Mouse (Mus musculus) bone marrow, adult 2 months (tissue): Measurements from ENCODE around the gene Esrp2.

Experiments used
- CTCF ChIP-seq: fragments of 200-500 bp; IDR thresholded peaks from 2 replicates; pipeline ENCODE4 v1.5.1; 2011; ENCODE audit warnings: low read length, control low read depth; ENCODE audit not compliant: control insufficient read depth, insufficient read depth
- POLR2A ChIP-seq: fragments of 200-500 bp; IDR thresholded peaks from 2 replicates; pipeline ENCODE4 v1.6.1; 2011; ENCODE audit warnings: low read depth, mild to moderate bottlenecking, control low read depth, low read length, borderline replicate concordance; ENCODE audit not compliant: control insufficient read depth

- TF ChIP-seq CTCF (no peak), POLR2A (no peak)
Measured at GRCm38 (mm10) chr8:106186394-106186793, 49.6 kb upstream of the Esrp2 start.
